Mouse (Mus musculus) spleen, adult 18-20 months (tissue): Measurements from ENCODE around the gene Elmo1.
A peak's percentile ranks its signal among the peaks of the same experiment; 100 is the strongest.

Source experiments
- DNase-seq, 2 experiments: peaks; one replicate each; pipeline ENCODE4 v3.0.0; 2022; ENCODE audit warnings: mixed read lengths in 2 of 2

Gene Elmo1

DNA sequence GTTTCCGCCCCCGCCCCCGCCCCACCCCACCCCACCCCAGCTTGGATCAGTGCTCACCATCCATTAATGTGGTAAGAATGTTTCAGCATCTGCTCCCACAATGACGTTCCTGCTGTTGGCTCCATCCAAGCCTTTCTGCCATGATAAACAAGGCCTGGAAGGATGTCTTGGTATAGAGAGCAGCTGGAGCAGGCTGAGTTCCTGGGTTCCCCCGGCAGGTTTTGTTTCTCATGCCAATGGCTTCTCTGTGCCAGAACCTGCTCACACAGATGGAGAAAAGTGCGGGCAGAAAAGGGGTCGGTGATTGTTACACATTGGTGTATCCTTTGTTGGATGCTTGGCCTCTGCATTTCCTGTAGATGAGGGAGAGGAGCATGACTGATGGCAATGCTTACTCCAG lies 240.6 kb downstream of the Elmo1 start:
- no peak for DNase-seq

DNA sequence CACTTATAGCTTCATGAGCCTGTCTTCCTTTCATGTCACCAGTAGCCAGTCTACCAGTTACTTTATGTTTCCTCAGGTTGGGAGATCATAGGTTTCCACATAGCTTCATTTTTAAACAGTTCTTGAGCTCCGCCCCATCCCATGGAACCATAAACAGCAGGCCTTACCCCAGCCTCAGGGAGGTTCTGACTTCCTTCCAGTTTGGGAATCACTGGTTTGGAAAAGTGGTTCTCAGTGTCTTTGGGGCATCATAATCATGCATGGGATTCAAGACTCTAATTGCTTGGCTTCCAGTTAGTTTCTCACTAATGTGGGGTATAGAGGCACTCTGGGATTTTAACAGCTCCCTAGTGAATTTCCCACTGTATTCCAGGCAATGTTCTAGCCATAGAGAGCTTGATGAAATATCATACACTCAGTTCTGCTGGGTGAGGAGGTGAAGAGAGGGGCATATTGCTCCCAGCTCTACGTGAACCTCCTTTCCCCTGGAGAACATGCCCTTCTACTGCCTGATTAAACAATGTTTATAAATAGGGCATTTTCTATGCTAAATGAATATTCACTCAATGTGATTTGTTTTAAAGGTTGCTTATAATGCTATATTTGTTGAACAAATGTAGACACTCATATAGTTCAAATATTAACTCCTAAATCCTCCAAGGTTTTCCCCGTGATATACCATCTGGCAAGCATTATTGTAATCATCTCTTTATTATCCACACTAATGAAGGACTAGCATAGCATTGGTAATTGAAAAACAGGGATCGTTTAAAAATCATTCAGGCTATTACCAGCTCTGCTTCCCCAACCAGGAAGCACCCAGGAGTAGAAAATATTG lies 244.9 kb downstream of the Elmo1 start:
- DNase-seq = no peak

DNA sequence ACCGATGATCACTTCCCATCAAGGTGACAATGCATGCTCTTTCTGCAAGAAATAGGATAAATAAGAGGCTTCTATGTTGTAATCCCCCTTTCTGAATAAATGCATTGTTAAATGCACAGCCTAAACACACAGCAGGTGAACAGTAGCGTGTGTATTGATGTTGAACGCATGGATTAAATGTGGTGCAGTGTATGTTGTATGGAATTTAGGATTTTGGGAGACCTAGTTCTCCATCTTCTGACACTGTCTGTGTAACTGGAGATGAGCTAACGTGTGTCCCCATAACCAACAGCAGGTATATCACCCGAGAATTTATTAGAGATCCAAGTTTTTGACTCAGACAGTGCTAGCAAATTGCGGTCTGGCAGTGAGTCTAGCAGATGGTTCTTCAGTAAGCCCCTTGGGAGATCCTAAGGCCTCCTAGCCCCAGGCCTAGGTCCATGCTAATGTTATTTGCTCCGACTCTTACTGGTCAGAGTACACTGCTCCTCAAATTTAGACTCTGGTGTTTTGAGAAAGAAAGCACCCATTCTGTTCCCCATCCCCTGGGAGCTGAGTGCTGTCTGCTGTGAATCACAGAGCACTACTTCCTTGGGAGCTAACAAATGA lies 245.6 kb downstream of the Elmo1 start:
- no peak for DNase-seq

DNA sequence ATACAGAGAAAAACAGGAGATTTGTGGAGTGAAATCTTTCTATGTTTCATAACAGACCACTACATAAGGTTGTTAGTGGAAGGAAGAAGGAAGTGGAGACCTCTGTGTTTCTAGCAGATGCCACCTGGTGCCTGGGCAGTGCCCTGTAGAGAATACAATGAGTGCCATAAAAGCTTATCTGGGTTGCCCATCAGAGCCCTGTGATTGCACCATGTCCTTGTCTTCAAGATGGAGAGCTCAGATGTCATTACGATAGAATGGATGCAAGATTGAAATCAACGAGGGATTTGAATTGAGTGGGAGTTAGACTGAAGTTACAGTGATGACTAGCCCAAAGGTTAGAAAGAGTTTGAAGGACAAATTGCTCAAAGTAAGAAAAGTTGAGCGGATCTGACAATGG lies 252.5 kb downstream of the Elmo1 start:
- DNase-seq = no peak

DNA sequence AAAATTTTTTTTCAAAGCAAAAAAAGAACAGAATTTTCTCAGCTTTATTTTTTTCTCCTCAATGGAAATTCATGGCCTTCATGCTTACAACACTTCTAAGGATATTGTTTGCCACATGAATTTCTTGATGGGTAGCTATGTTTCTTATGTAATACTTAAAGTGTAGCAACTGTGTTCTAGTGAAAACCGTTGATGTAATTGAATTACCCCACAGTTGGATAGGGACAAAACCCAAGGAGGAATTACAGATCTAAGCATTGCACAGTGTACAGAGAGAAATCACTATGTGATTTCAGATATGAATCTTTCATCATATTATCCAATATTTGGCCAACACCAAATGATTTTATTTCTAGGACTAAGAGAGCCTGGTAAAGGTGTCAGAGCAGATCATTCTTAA lies 259.4 kb downstream of the Elmo1 start:
- DNase-seq = no peak

DNA sequence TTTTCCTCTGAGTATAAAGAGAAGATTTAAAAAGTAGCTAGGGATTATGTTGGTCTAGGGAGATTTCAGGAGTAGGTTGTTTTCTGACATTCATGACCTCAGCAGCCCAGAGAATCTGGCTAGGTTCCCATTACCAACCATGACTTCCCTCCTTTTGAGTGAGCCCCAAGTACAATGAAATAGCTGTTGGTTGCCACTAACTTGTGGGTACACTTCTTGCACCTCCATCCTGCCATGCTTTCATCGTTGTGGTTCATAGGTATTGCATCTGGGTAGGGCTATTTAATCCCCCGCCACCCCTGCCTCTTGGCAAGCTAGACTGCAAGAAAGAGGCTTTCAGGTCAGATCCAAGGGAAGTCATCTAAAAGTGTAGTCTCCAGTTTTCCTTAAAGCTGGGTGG lies 262.2 kb downstream of the Elmo1 start:
- no peak for DNase-seq

DNA sequence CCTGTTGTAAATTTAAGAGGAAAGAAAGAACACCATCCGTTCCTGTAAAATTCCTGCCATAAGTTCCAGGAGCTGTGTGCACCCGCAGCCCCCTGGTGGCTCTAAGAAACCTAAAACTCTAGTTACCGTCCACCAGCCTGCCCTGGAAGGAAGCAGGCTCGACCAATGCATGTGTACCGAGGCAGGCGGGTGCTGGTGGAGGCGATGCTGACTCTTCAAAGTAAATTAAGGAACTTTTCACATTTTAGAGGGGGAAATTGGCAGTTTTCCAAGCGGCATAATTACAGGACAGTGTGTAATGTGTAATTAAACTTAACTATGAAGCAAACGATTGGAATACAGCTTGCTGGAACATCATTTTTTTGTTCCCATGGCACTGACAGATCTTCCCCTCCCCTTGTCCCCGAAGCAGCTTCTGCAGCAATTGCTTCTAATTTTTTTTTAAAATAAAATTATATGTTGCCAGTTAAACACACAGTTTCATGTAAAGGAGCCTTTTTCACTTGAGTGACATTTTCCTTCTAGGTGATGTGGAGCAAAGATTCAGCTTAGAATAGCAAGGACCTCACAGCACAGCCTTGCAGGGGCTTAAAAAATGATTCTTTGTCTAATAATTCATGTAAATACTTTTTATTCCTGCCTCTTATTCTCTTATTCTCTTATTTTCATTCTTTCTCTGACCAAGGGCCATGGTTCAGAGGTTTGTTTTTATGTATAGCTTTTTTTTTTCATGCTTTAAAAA lies 263.6 kb downstream of the Elmo1 start:
- DNase-seq = no peak

DNA sequence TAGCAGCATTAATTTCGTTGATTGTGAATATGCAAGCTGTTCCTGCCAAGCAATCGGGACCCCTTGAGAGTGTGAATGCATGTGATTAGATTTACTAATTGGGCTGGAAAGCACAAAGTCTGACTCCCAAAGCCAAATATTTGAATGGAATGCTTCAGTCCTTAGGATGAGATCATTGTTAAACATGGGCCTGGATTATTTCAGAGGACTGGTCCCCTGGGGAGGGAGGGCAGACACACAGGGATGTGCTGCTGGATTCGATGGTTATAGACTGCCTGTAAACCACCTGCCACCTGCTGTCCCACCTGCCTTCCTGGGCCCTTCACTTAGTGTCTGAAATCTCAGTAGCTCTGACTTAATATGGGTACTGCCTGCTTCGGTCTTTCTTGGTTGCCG lies 264.2 kb downstream of the Elmo1 start:
- DNase-seq = no peak

DNA sequence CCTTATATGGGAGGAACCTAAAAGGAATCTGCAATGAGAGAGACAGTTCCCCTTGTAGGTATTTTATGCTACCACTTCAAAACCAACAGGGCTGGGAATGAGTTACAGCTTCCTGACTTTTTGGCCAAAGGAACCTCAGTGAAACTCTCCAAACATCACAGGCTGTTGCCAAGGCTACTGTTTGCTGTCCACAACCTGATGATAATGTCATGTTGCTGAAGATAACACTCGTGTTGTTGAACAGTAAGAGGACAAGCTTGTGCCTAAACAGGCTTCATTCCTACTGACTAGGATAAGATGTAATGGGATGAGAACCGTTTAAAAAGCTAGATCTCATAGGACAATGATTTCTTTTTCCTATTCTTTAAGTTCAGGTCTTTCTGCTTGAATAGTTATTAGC lies 272.1 kb downstream of the Elmo1 start:
- no peak for DNase-seq

DNA sequence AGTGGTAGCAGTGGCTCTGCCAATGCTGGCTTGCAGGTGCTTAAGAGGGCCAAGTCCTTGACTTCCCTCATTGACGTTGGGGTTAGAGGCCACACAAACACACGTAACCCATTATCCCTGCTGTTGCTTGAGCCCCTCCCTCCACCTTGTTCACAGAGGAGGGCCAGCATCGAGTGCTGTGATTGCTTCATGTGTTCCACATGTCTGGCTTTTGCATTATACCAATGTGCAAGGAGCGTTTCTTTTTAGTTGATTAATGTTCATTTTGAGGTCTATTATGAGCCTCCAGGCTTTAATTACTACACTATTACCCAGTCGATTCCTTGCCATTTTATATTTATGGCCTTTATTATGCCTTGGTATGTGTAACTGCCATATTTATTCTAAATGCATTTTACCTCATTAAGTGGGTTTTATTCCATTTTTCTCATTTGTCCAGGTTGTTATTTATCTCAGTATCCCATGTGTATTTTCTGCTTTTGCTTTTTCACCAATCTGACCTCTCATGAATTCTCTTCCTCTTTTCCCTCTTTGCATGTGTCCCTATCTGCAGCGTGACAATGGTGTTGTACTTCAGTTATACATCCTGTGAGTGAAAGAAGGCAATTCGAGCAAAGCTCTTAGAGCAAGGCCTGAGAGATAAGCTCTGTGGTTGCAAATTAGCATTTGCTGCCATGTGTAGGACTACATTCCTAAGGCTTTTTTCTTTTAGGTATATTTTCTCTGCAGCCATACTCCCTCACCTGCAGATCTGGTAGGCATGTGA lies 275.6 kb downstream of the Elmo1 start:
- DNase-seq = no peak

DNA sequence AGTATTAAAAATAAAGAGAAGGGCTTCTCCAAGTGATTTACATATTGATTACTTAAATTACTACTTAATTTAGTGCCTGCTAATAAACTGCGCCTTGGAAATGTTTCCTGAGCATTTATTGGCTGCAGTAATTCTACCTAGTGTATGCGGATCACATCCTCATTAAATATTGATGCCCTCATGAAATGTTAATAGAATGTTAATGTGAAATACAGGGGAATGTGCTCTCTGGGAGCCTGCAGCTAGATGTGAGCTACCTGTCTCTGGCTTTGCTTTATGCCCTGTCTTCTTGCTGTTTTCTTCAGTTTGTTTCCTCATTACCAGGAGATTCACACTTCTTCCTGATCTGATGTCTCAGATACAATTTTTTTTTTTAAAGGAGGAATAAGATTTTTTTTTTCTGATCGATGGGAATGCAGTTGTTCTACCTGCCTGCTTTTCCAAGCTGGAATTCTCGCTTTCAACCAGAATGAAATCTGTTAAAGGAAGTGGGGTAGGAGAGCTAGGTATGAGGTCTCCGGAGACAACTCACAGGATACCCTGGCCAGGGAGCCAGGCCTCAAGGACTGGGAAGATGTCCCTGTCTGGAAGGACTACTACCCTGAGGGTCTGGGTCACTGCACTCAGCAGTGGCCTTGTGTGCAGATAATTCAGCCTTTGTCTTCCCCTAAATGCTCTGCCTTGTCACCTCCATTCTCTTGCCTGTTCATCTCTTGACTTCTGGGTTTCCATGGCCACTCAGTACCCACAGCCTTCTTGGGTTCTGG lies 279.8 kb downstream of the Elmo1 start:
- no peak for DNase-seq

DNA sequence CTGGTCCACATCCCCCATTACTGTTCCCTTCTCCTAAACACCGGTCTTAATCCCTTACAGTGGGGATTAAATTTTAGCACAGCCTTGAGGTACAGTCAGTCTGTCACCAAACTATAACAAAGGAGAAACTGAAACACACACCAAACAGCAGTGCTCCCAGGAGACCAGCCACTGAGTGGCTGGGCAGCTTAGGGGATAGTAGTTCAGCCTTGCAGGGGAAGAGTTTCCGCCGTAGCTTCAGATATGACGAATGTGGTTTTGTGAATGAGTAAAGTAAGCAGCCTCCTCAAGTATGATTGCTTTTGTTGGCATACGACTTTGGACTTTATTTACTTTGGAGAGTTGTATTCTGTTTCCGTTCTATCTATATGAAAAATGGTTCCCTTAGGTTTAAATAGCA lies 281.1 kb downstream of the Elmo1 start:
- peak; percentile 16 to 33 for DNase-seq

DNA sequence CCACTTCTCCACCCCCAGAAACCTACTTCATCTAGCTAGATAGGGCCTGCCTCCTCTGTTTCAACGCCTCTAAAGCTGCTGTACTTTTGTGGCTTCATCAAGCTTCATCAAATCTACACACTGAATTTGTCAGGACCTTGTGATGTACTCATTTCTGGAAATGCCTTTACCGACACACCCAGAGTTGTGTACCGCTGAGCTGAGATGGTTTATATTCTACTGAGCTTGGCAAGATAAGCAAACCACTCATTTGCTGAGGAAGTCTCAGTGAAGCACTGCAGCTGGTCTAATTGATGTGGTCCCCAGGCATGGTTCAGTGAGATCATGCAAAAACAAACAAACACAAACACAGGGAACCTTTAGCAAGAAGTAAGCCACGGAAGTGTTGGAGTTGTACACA lies 281.9 kb downstream of the Elmo1 start:
- DNase-seq = no peak

DNA sequence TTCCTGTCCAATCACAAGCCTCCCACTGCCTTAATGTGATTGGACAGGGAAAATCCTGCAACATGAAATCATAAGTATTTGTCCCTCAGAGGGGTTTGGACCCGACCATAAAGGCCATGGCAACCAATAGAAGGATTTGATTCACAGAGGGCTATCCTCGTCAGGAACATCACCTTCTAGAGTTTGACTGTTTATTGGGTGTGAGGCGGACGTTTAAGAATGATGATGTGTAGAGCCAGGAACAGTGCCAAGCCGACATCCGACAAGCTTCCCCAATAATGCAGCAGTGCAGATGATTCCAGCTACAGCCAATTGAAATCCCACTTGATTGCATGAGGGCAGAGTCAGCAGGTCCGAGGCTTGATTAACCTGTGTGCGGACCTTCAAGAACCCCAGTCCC lies 288.5 kb downstream of the Elmo1 start:
- DNase-seq = no peak

DNA sequence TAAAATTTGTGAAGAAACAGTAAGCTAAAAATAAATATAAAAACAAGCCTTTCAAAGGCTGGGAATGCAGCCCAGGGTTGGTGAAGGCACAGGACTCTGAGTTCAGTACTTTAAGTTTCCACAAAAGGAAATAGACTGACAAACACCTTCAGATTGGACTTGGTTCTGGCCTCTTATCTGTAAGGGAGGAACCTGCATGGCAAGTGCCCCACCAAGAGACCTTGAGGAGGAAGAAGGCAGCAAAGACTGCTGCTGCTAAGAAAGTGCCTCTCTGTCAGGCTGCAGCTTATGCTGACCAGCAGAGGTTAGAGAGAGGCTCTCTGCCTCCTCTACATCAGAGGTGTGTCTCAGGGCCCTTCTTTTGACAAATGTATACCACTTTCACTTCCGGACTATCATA lies 293.5 kb downstream of the Elmo1 start:
- DNase-seq = no peak

DNA sequence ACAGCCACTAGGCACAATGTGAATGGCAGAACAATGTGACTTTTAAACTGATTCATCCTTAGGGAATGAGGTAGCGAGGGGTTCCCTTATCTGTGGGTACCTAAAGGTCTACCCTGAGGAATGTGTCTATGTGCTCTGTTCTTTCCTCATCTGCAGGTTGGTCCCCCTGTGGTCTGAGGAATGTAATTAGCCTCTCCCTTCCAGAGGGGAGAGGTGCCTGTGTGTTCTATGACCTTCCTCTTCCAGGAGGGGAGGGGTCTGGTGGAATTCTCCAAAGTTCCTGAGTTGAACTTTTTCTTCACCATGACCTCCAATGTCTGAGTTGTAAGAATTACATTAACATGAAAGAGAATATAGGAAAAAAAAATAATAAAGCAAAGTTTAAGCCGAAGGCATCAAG lies 294.4 kb downstream of the Elmo1 start:
- no peak for DNase-seq

DNA sequence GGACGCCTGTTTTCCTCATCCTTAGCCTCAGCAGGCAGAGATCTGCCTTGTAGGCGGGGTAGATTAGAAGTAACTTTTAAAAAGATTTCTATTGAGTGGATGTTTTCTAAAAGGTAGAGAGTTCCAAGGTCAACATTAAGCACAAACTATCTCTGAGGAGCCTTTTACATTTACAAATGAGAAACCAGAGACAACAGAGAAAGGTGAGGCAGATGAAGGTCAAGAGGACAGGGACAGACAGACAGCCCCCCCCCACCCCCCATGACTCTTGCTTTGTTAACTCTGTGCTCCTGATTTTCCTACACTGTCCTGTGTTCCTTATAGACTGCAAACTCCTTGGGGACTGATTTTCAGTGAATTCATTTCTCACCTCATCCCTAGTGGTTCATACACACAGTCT lies 295.0 kb downstream of the Elmo1 start:
- DNase-seq = no peak

DNA sequence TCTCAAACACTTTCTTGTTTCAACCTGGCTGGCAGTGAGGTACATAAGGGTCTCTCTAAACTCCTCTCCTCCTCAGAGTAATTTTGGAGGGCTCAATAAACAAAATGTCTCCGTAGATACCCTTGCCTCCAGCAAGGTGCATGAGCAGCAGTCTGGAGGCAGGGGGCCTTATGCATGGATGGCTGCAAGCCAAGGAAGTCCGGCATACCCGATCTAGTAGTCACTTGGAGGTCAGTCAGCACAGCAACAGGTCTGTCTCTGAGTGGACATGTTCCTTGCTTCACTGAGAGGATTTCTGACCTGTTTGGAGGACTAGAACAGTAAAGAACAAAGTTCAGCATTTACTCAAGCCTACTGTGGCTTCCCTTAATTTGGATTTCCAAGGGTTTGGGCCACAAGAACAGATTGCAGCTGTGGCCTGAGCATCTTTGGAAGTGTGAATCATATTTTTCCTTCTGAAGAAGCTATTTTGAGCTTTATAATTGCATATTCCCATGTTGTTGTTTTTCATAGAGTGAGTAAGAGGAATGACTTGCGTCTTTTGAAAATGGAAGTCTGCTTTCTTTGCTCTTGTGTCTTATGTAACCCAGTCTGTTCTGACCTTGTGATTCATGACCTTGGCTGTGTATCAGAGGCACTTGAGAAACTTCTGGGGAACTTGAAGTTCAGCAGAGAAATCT lies 296.2 kb downstream of the Elmo1 start:
- no peak for DNase-seq

DNA sequence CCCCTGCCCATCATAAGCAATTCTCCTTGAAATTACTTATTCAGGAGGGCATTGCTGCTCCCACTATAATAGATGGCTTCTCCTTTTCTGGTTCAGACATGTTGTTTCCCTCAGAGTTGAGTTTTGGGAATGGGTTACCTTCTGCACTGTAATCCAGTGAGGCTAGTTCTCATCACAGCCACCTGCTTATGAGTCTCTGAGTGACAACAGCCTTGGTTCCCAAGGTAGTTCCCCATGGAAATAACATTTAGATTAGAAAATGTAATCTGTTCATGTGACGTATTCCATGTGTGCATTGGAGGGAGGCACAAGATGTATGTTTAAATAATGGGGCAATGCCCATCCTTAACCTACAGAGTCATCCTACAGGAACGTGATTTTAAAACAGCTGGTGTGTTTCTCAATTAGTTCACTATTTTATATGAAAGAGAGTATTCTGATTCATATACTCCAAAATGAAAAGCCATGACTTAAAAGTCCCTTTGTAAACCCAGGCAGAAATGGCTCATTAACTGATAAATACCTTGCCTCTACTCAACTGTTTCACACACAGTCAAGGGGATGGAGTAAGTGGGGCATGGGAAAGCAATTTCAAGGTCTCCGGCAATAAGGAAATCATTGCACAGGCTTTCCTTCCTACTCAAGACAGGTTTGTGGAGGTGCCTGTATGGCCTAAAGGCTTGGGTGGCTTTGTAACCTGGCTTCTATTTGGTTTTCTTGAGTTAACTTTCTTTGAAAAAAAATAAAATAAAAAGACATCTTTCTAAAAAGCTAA lies 302.6 kb downstream of the Elmo1 start:
- no peak for DNase-seq

DNA sequence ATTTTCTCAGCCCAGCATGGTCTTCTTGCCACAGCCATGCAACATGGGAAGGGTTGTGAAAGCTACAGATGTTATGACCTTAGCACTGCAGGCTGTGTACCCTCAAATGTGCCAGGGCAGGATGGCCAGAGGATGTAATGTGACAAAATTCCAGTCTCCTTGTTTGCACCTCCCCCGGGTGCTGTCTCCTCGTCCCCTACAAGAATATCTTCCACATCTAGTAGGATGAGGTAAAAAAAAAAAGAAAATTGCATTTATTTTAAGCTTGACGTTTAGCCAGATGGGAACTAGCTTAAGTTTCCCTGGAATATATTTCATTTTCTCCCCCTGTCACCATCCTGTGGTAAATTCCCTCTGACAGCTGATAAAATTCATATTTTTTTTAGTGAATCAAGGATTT lies 307.3 kb downstream of the Elmo1 start:
- DNase-seq = no peak

DNA sequence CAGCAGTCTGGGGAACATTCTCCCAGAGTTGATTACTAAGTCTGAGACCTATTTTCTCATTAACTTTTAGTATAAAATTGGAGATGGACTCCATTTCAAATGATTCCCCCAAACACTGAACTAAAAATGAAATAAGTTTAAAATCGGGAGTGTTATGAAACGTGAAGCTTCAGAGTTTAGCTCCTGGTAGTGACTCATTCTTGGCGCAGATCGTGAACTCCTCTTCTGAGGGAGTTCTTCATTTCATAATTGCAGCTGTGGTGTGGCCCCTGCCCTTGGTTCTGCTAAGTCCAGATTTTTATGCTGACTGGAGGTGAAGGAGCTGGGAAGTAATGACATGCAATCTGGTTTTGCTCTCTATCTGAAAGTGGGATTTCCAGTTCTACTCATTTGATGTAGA lies 307.9 kb downstream of the Elmo1 start:
- no peak for DNase-seq
